Mouse (Mus musculus): ENCODE measurements around the gene Slc8b1. TPM values are rescaled to one million over a fixed set of nuclear protein-coding genes. Genes with fewer than 3 reads are reported as not detected.
"Not testable (repeated sequence)": the region's sequence is repeated elsewhere in the genome, so short reads cannot be mapped to it uniquely, and the experiment has no call there.

The Slc8b1 gene
- polyA plus RNA-seq, 1 experiment = 3.2 TPM

DNA sequence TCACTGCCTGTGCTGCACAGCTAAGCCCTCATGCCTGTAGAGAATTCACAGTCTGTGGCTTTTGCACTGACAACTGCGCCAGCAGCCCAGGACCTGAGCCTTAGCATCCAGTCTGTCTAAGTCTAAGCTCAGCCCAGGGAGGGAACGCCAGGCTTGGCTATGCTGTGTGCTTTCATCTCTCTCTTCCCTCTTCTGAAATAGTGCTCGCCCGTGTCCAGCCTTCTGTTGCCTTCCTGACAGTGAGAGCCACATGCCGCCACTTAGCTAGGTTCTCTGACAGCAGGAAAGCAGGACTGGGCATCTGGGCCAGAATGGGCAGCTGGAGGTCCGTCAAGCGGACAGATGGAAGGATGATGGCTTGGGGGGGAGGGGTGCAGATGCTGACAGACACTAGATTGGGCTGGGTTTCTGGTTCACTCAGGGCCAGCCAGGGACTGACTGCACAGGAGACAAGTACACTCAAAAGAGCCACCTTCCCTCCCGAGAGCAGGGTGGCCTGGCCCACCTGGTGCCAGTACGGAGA is 17.0 kb upstream of the Slc8b1 start:
- TF ChIP-seq POLR2A (IDR thresholded peaks at IDR 0.05; ENCODE audit: control insufficient read depth, low read depth, low read length) (no peak), CTCF (IDR thresholded peaks at IDR 0.05; ENCODE audit: control insufficient read depth, insufficient read depth, insufficient replicate concordance, low read depth, low read length) (no peak)
- no peaks in the 10 kb centered on the region; the same call in 1 of the 2 replicates for H3K36me3 ChIP-seq (ENCODE audit: control insufficient read depth, insufficient read depth, low read length)
- H3K4me1 ChIP-seq (ENCODE audit: control insufficient read depth, insufficient read depth, low read length) = peaks cover 4% of the 10 kb centered on the region; the same call in 1 of the 2 replicates
- H3K4me3 ChIP-seq (ENCODE audit: control insufficient read depth, low read depth, low read length) = no peak overlapping the region
- H3K27me3 ChIP-seq (ENCODE audit: control insufficient read depth, insufficient read depth, low read length) = no peaks in the 10 kb centered on the region
- H3K27ac ChIP-seq (ENCODE audit: control insufficient read depth, insufficient read depth, low read depth, low read length) = no peak overlapping the region

DNA sequence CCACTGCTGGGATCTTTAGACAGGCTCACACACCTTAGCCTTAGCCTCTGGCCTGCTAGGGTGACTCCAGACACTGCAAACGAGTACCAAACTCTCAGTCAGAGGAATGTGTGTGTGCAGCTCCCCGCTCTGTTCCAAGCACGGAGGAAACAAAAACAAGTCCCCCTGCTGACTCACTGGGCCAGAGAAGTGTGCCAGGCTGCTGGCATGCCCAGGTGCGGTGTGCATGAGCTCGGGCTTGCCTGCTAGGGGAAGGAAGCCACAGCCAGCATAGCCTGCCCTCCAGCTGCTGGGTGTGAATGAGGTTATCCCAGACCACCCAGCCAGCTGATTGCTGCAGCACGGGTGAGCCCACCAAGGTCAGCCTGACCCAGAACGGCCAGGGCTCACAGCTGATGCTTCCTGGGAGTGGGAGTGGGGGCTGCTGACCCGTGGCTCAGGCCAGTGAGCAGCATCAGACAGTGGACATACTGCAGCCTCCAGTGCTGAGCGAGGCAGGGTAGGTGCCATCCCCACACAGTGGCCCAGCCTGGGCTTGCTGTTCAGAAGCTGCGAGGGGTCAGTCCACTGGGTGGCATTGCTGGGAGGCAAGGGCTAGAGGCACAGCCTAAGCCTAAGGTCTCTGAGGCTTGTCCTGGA is 15.8 kb upstream of the Slc8b1 start:
- peaks cover 4% of the 10 kb centered on the region; the same call in 1 of the 2 replicates for H3K4me1 ChIP-seq (ENCODE audit: control insufficient read depth, insufficient read depth, low read length)
- H3K27ac ChIP-seq (ENCODE audit: control insufficient read depth, insufficient read depth, low read depth, low read length) = no peak overlapping the region
- no peaks in the 10 kb centered on the region for H3K27me3 ChIP-seq (ENCODE audit: control insufficient read depth, insufficient read depth, low read length)
- TF ChIP-seq POLR2A (IDR thresholded peaks at IDR 0.05; ENCODE audit: control insufficient read depth, low read depth, low read length) (no peak), CTCF (IDR thresholded peaks at IDR 0.05; ENCODE audit: control insufficient read depth, insufficient read depth, insufficient replicate concordance, low read depth, low read length) (no peak)
- no peak overlapping the region for H3K4me3 ChIP-seq (ENCODE audit: control insufficient read depth, low read depth, low read length)
- H3K36me3 ChIP-seq (ENCODE audit: control insufficient read depth, insufficient read depth, low read length) = no peaks in the 10 kb centered on the region; the same call in 1 of the 2 replicates

DNA sequence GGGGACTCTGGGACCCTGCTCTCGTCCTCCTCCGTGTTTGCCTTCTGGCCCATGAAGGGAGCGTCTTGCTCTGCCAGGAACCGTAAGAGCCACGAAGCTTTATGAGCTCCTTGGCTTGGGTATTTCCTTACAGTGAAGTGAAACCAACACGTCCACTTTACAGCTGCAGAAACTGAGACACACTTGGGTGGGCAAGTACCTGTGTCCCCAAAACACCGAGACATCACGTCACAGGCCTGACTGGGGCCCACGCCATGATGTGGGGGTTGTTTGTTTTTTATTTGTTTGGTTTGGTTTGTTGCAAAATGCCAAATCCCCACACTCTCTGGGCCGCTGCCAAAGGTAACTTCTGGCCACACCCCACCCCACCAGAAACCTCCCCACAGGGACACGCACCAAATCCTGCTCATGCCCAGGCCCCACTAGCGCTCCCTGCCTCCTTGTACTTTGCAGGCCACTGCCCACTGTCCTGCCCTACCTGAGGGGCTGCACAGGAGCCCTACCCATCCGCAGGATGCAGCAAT is 15.2 kb upstream of the Slc8b1 start:
- H3K27ac ChIP-seq (ENCODE audit: control insufficient read depth, insufficient read depth, low read depth, low read length) = no peak overlapping the region
- no peaks in the 10 kb centered on the region for H3K27me3 ChIP-seq (ENCODE audit: control insufficient read depth, insufficient read depth, low read length)
- H3K36me3 ChIP-seq (ENCODE audit: control insufficient read depth, insufficient read depth, low read length) = no peaks in the 10 kb centered on the region; the same call in 1 of the 2 replicates
- H3K4me3 ChIP-seq (ENCODE audit: control insufficient read depth, low read depth, low read length) = no peak overlapping the region
- peaks cover 3% of the 10 kb centered on the region; the same call in 1 of the 2 replicates for H3K4me1 ChIP-seq (ENCODE audit: control insufficient read depth, insufficient read depth, low read length)
- TF ChIP-seq CTCF (IDR thresholded peaks at IDR 0.05; ENCODE audit: control insufficient read depth, insufficient read depth, insufficient replicate concordance, low read depth, low read length) = no peak
- no peak for TF ChIP-seq POLR2A (IDR thresholded peaks at IDR 0.05; ENCODE audit: control insufficient read depth, low read depth, low read length)

DNA sequence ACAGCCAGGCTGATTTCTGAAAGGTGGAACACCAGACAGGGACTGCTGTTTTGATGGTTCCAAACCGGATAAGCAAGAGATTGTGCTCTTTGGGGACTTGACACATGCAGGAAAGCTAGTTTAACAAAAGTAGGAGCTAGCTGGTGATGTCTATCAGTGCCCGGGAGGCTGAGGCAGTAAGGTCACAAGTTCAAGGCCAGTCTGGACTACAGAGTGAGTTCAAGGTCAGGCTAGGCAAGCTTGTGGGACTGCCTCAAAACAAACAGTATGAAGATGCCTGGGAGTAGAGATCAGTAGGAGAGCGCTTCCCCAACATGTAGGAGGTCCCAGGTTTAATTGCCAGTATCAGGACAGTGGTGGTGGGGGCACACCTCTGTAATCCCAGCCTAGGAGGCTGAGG is 13.9 kb upstream of the Slc8b1 start:
- TF ChIP-seq CTCF (IDR thresholded peaks at IDR 0.05; ENCODE audit: control insufficient read depth, insufficient read depth, insufficient replicate concordance, low read depth, low read length) (no peak), POLR2A (IDR thresholded peaks at IDR 0.05; ENCODE audit: control insufficient read depth, low read depth, low read length) (no peak)
- Histone ChIP-seq H3K4me1 (ENCODE audit: control insufficient read depth, insufficient read depth, low read length) (peaks cover 3% of the 10 kb centered on the region; the same call in 1 of the 2 replicates), H3K36me3 (ENCODE audit: control insufficient read depth, insufficient read depth, low read length) (no peaks in the 10 kb centered on the region; the same call in 1 of the 2 replicates), H3K4me3 (ENCODE audit: control insufficient read depth, low read depth, low read length) (no peak overlapping the region), H3K27me3 (ENCODE audit: control insufficient read depth, insufficient read depth, low read length) (no peaks in the 10 kb centered on the region), H3K27ac (ENCODE audit: control insufficient read depth, insufficient read depth, low read depth, low read length) (no peak overlapping the region)

DNA sequence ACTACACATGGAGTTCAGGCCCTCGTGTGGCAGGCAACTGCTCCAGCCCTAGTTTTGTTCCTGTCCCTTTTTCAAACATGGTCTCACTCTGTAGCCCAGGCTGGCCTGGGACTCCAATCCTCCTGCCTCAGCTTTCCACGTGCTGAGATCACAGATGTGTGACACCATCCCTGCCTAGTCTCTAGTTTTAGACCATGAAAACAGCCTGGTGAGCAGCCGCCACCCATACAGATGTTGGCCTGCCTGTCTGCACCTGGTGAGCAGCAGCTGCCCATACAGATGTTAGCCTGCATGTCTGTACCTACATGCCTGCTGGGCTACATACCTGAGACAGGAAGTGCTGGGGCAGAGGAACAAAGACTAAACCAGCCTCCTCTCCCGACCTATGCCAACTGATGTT is 11.8 kb upstream of the Slc8b1 start:
- H3K36me3 ChIP-seq (ENCODE audit: control insufficient read depth, insufficient read depth, low read length) = no peaks in the 10 kb centered on the region; the same call in 1 of the 2 replicates
- TF ChIP-seq CTCF (IDR thresholded peaks at IDR 0.05; ENCODE audit: control insufficient read depth, insufficient read depth, insufficient replicate concordance, low read depth, low read length) (no peak), POLR2A (IDR thresholded peaks at IDR 0.05; ENCODE audit: control insufficient read depth, low read depth, low read length) (no peak)

DNA sequence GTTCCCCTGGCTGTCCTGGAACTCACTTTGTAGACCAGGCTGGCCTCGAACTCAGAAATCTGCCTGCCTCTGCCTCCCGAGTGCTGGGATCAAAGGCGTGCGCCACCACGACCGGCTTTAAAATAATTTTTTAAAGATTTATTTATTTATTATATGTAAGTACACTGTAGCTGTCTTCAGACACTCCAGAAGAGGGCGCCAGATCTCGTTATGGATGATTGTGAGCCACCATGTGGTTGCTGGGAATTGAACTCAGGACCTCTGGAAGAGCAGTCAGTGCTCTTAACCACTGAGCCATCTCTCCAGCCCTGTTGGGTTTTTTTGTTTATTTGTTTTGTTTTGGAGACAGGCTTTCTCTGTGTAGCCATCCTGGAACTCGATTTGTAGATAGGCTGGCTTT is 10.4 kb upstream of the Slc8b1 start:
- not testable (repeated sequence) for H3K4me3 ChIP-seq (ENCODE audit: control insufficient read depth, low read depth, low read length); H3K27ac ChIP-seq (ENCODE audit: control insufficient read depth, insufficient read depth, low read depth, low read length); H3K36me3 ChIP-seq (ENCODE audit: control insufficient read depth, insufficient read depth, low read length); H3K27me3 ChIP-seq (ENCODE audit: control insufficient read depth, insufficient read depth, low read length)
- peaks cover 19% of the 10 kb centered on the region for H3K4me1 ChIP-seq (ENCODE audit: control insufficient read depth, insufficient read depth, low read length)

More for the DNA sequence above, 11.8 kb upstream of the Slc8b1 start:
- Histone ChIP-seq H3K4me3 (ENCODE audit: control insufficient read depth, low read depth, low read length) (no peak overlapping the region), H3K4me1 (ENCODE audit: control insufficient read depth, insufficient read depth, low read length) (peaks cover 17% of the 10 kb centered on the region), H3K27me3 (ENCODE audit: control insufficient read depth, insufficient read depth, low read length) (no peaks in the 10 kb centered on the region), H3K27ac (ENCODE audit: control insufficient read depth, insufficient read depth, low read depth, low read length) (no peak overlapping the region)

DNA sequence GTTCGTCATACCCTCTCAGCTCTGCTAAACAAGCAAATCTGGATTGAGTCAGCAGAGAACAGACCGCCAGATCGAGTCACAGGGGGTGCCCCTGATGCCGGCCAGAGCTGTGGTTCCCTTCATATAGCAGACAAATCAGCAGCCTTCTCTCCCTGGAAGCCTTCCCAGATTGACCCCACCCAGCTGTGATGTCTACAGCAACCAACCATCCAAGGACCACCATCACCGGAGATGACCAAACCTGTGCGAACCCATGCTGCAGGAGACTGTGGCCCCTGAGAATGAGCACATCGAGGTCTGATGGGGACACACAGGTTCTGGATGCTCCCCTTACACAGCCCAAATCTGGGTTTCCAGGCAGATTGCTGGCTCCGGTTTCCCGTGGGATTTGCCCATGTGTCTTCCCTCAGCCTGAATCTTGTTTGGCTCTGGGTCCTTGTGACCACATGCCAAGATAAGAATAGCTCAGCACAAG is 8.8 kb upstream of the Slc8b1 start:
- TF ChIP-seq POLR2A (IDR thresholded peaks at IDR 0.05; ENCODE audit: control insufficient read depth, low read depth, low read length) (no peak), CTCF (IDR thresholded peaks at IDR 0.05; ENCODE audit: control insufficient read depth, insufficient read depth, insufficient replicate concordance, low read depth, low read length) (no peak)
- no peaks in the 10 kb centered on the region for H3K27me3 ChIP-seq (ENCODE audit: control insufficient read depth, insufficient read depth, low read length)
- H3K27ac ChIP-seq (ENCODE audit: control insufficient read depth, insufficient read depth, low read depth, low read length) = no peak overlapping the region
- H3K36me3 ChIP-seq (ENCODE audit: control insufficient read depth, insufficient read depth, low read length) = no peaks in the 10 kb centered on the region; the same call in 1 of the 2 replicates
- H3K4me1 ChIP-seq (ENCODE audit: control insufficient read depth, insufficient read depth, low read length) = peaks cover 23% of the 10 kb centered on the region
- H3K4me3 ChIP-seq (ENCODE audit: control insufficient read depth, low read depth, low read length) = peak overlapping the region; percentile 99

Data from testis, adult 2 months (tissue).